19 mouse cellular contexts compared by ENCODE assay signal in genomic region chr4:62730861-62731260, GRCm38 (mm10).
DNase-seq lines count a peak whose midpoint lies in the region; ATAC-seq and TF ChIP-seq lines count a peak whose summit lies in the region.
"Had no signal": no experiment of that assay in that cellular context is flagged by ENCODE, and none has a peak within 500 bp of the region (broad histone marks: within the 10 kb centered on the region; RNA-seq: fewer than 3 reads in every experiment).

No protein-coding gene starts in this region.

- H3K27ac ChIP-seq in heart, embryonic 10.5 days = peak overlapping the region; percentile 94
- peak overlapping the region; percentile 87; the same call in 1 of the 2 replicates for H3K27ac ChIP-seq in stomach, embryonic 15.5 days
- no peak overlapping the region for H3K27ac ChIP-seq in stomach, postnatal 0 days (replicated peaks)
- peak overlapping the region; percentile 89 for H3K27ac ChIP-seq in embryonic facial prominence, embryonic 15.5 days (replicated peaks)
- no peak overlapping the region for H3K27ac ChIP-seq in intestine, postnatal 0 days (ENCODE audit: low read depth, low read length)
- H3K27ac ChIP-seq: forebrain, embryonic 12.5 days; hindbrain, embryonic 12.5 days had no signal

- WGBS in heart, embryonic 10.5 days = 91% methylated on average over 3 of the region's 3 CpGs
- WGBS in stomach, embryonic 15.5 days = 58% methylated on average over 3 of the region's 3 CpGs
- WGBS in stomach, postnatal 0 days = 69% methylated on average over 3 of the region's 3 CpGs
- WGBS in embryonic facial prominence, embryonic 15.5 days = 72% methylated on average over 3 of the region's 3 CpGs
- 82% methylated on average over 3 of the region's 3 CpGs for WGBS in intestine, postnatal 0 days

- H3K4me3 ChIP-seq in heart, embryonic 10.5 days = no peak overlapping the region
- no peak overlapping the region for H3K4me3 ChIP-seq in stomach, embryonic 15.5 days (replicated peaks)
- H3K4me3 ChIP-seq in stomach, postnatal 0 days (ENCODE audit: low read depth, low read length) = no peak overlapping the region
- H3K4me3 ChIP-seq in embryonic facial prominence, embryonic 15.5 days (replicated peaks) = no peak overlapping the region
- H3K4me3 ChIP-seq in intestine, postnatal 0 days (ENCODE audit: low read depth, low read length) = no peak overlapping the region
- H3K4me3 ChIP-seq: forebrain, embryonic 12.5 days; hindbrain, embryonic 12.5 days had no signal

- H3K9ac ChIP-seq in stomach, embryonic 15.5 days = no peak overlapping the region
- no peak overlapping the region for H3K9ac ChIP-seq in stomach, postnatal 0 days (ENCODE audit: low read length)
- H3K9ac ChIP-seq in embryonic facial prominence, embryonic 15.5 days = no peak overlapping the region
- H3K9ac ChIP-seq in intestine, postnatal 0 days (ENCODE audit: low read depth, low read length) = no peak overlapping the region
- H3K9ac ChIP-seq: forebrain, embryonic 12.5 days; hindbrain, embryonic 12.5 days had no signal

- H3K36me3 ChIP-seq in heart, embryonic 10.5 days = no peaks in the 10 kb centered on the region
- no peaks in the 10 kb centered on the region for H3K36me3 ChIP-seq in stomach, embryonic 15.5 days
- no peaks in the 10 kb centered on the region for H3K36me3 ChIP-seq in stomach, postnatal 0 days (ENCODE audit: control insufficient read depth, insufficient read depth, low read length)
- no peaks in the 10 kb centered on the region for H3K36me3 ChIP-seq in embryonic facial prominence, embryonic 15.5 days
- H3K36me3 ChIP-seq in intestine, postnatal 0 days (ENCODE audit: control insufficient read depth, insufficient read depth) = no peaks in the 10 kb centered on the region
- H3K36me3 ChIP-seq: forebrain, embryonic 12.5 days; hindbrain, embryonic 12.5 days had no signal

- no peak for DNase-seq in heart, embryonic 10.5 days (ENCODE audit: low spot score)
- no peak for DNase-seq in heart, adult 18-20 months
- no peak for DNase-seq in stomach, postnatal 0 days (ENCODE audit: low spot score)
- DNase-seq: adrenal gland, adult 2 months; adrenal gland, postnatal 25 days; cerebellum, adult 18-20 months; cerebellum, adult 9-11 months; cerebellum, postnatal 36 days; gastrocnemius, postnatal 25 days; heart, postnatal 4 days; kidney, adult 11 months had no signal

- peaks cover 75% of the 10 kb centered on the region for H3K4me1 ChIP-seq in heart, embryonic 10.5 days
- peaks cover 24% of the 10 kb centered on the region for H3K4me1 ChIP-seq in stomach, embryonic 15.5 days
- peaks cover 9% of the 10 kb centered on the region for H3K4me1 ChIP-seq in stomach, postnatal 0 days (replicated peaks; ENCODE audit: control insufficient read depth, insufficient read depth)
- H3K4me1 ChIP-seq in embryonic facial prominence, embryonic 15.5 days = peaks cover 86% of the 10 kb centered on the region
- H3K4me1 ChIP-seq in intestine, postnatal 0 days (replicated peaks; ENCODE audit: control insufficient read depth, insufficient read depth, low read length) = no peaks in the 10 kb centered on the region
- H3K4me1 ChIP-seq: forebrain, embryonic 12.5 days had no signal

- no peaks in the 10 kb centered on the region for H3K27me3 ChIP-seq in heart, embryonic 10.5 days (ENCODE audit: insufficient read depth, poor library complexity, severe bottlenecking)
- no peaks in the 10 kb centered on the region for H3K27me3 ChIP-seq in stomach, embryonic 15.5 days (replicated peaks)
- H3K27me3 ChIP-seq in stomach, postnatal 0 days (ENCODE audit: control insufficient read depth, insufficient read depth, low read length) = no peaks in the 10 kb centered on the region
- no peaks in the 10 kb centered on the region for H3K27me3 ChIP-seq in embryonic facial prominence, embryonic 15.5 days
- no peaks in the 10 kb centered on the region for H3K27me3 ChIP-seq in intestine, postnatal 0 days (replicated peaks; ENCODE audit: control insufficient read depth, insufficient read depth, low read length)
- H3K27me3 ChIP-seq: forebrain, embryonic 12.5 days; hindbrain, embryonic 12.5 days had no signal

- no peak for TF ChIP-seq EP300 in stomach, postnatal 0 days (optimal IDR thresholded peaks at IDR 0.05)

- TF ChIP-seq CTCF in stomach, postnatal 0 days (IDR thresholded peaks at IDR 0.05; ENCODE audit: low read depth) = no peak
- TF ChIP-seq CTCF in intestine, postnatal 0 days (IDR thresholded peaks at IDR 0.05; ENCODE audit: low read depth) = no peak

- H3K9me3 ChIP-seq in heart, embryonic 10.5 days = no peaks in the 10 kb centered on the region
- H3K9me3 ChIP-seq in stomach, embryonic 15.5 days = no peaks in the 10 kb centered on the region
- no peaks in the 10 kb centered on the region for H3K9me3 ChIP-seq in stomach, postnatal 0 days (ENCODE audit: control insufficient read depth, low read length)
- no peaks in the 10 kb centered on the region for H3K9me3 ChIP-seq in embryonic facial prominence, embryonic 15.5 days (replicated peaks)
- H3K9me3 ChIP-seq in intestine, postnatal 0 days (ENCODE audit: control insufficient read depth) = no peaks in the 10 kb centered on the region
- H3K9me3 ChIP-seq: forebrain, embryonic 12.5 days; hindbrain, embryonic 12.5 days had no signal

- H3K4me2 ChIP-seq in stomach, embryonic 15.5 days = no peak overlapping the region
- H3K4me2 ChIP-seq in stomach, postnatal 0 days (replicated peaks; ENCODE audit: low read depth) = no peak overlapping the region
- H3K4me2 ChIP-seq in embryonic facial prominence, embryonic 15.5 days (replicated peaks) = no peak overlapping the region
- no peak overlapping the region for H3K4me2 ChIP-seq in intestine, postnatal 0 days (replicated peaks; ENCODE audit: low read depth)
- H3K4me2 ChIP-seq: forebrain, embryonic 12.5 days; hindbrain, embryonic 12.5 days had no signal

- no peak for ATAC-seq in stomach, embryonic 15.5 days (ENCODE audit: insufficient read depth, low FRiP score, low read depth)
- ATAC-seq in stomach, postnatal 0 days (ENCODE audit: low FRiP score, low TSS enrichment) = no peak
- ATAC-seq in embryonic facial prominence, embryonic 15.5 days (ENCODE audit: insufficient number of reproducible peaks, low FRiP score, low TSS enrichment, low read depth) = no peak
- no peak for ATAC-seq in intestine, postnatal 0 days
- ATAC-seq: forebrain, embryonic 16.5 days; hindbrain, embryonic 16.5 days; inflammation-experienced regulatory T-cells, adult 6 months had no signal

Comparison
In these comparisons a context has a peak if more than half of its experiments do, and no peak if none do; other contexts are left out.
1. H3K27ac ChIP-seq: peak in heart, embryonic 10.5 days (single experiment), stomach, embryonic 15.5 days (single experiment) and embryonic facial prominence, embryonic 15.5 days (single experiment); none in stomach, postnatal 0 days (single experiment) and intestine, postnatal 0 days (single experiment).